Mouse (Mus musculus) liver, embryonic 15.5 days (tissue): ENCODE measurements at regions not wholly inside any gene's neighbourhood (a gene's known extent, or its start where the extent isn't known, plus 50 kb on each side); places are given as distances from the start of the nearest gene placed in this dataset.

Experiments used
- ATAC-seq: fragments of 200-750 bp; cut with Nextera tagmentation; 2 replicates; pipeline ENCODE4 v1.8.0; 2017; ENCODE audit warnings: moderate number of reproducible peaks, mild to moderate bottlenecking, moderate library complexity; ENCODE audit not compliant: insufficient read depth
- H3K27ac ChIP-seq: fragments of 300-500 bp; sonication (generic); replicated peaks from 2 replicates; pipeline ENCODE4 v1.5.1; 2015; ENCODE audit warnings: mild to moderate bottlenecking, inconsistent platforms
- H3K27me3 ChIP-seq: fragments of 300-500 bp; sonication (generic); 2 replicates; pipeline ENCODE4 v1.6.1; 2015; ENCODE audit warnings: mild to moderate bottlenecking, inconsistent platforms
- H3K36me3 ChIP-seq: fragments of 300-500 bp; sonication (generic); replicated peaks from 2 replicates; pipeline ENCODE4 v1.6.1; 2015; ENCODE audit warnings: moderate library complexity, mild to moderate bottlenecking, inconsistent platforms
- H3K4me1 ChIP-seq: fragments of 300-500 bp; sonication (generic); replicated peaks from 2 replicates; pipeline ENCODE4 v1.6.1; 2015; ENCODE audit warnings: inconsistent platforms
- H3K4me2 ChIP-seq: fragments of 300-500 bp; sonication (generic); 2 replicates; pipeline ENCODE4 v1.6.1; 2015; ENCODE audit warnings: moderate library complexity, mild to moderate bottlenecking, inconsistent platforms
- H3K4me3 ChIP-seq: fragments of 300-500 bp; sonication (generic); replicated peaks from 2 replicates; pipeline ENCODE4 v1.5.1; 2015; ENCODE audit warnings: mild to moderate bottlenecking, inconsistent platforms
- H3K9ac ChIP-seq: fragments of 300-500 bp; sonication (generic); 2 replicates; pipeline ENCODE4 v1.6.1; 2015; ENCODE audit warnings: moderate library complexity, mild to moderate bottlenecking, inconsistent platforms
- H3K9me3 ChIP-seq: fragments of 300-500 bp; sonication (generic); replicated peaks from 2 replicates; pipeline ENCODE4 v1.6.1; 2016; ENCODE audit warnings: inconsistent platforms
- WGBS: fragments of 180-500 bp; shearing (Covaris S2); methylation state at CpG from one replicate; pipeline ENCODE4 v1.1.7; 2015; ENCODE audit warnings: mixed read lengths; ENCODE audit not compliant: insufficient replicate concordance; 5-methylcytosine and 5-hydroxymethylcytosine counted together

- no peak overlapping the region; the same call in 1 of the 2 replicates for H3K4me2 ChIP-seq
- H3K27me3 ChIP-seq, result no peaks in the 10 kb centered on the region
- no peak for ATAC-seq
- no peak overlapping the region for H3K9ac ChIP-seq
- H3K4me1 ChIP-seq, result peaks cover 27% of the 10 kb centered on the region
- H3K27ac ChIP-seq, result no peak overlapping the region
- no peak overlapping the region for H3K4me3 ChIP-seq
- no peaks in the 10 kb centered on the region for H3K36me3 ChIP-seq
- H3K9me3 ChIP-seq, result no peaks in the 10 kb centered on the region
Measured at GRCm38 (mm10) chr10:111673317-111673610, 167.2 kb downstream of the Phlda1 start.

- WGBS, result 11% methylated on average over 4 of the region's 4 CpGs
- Histone ChIP-seq H3K36me3 (no peaks in the 10 kb centered on the region), H3K4me1 (peaks cover 12% of the 10 kb centered on the region), H3K4me2 (no peak overlapping the region), H3K9me3 (no peaks in the 10 kb centered on the region), H3K27ac (no peak overlapping the region), H3K9ac (no peak overlapping the region), H3K27me3 (no peaks in the 10 kb centered on the region), H3K4me3 (no peak overlapping the region)
- ATAC-seq, result no peak
Measured at GRCm38 (mm10) chr10:111676255-111676654, 170.2 kb downstream of the Phlda1 start.

DNA sequence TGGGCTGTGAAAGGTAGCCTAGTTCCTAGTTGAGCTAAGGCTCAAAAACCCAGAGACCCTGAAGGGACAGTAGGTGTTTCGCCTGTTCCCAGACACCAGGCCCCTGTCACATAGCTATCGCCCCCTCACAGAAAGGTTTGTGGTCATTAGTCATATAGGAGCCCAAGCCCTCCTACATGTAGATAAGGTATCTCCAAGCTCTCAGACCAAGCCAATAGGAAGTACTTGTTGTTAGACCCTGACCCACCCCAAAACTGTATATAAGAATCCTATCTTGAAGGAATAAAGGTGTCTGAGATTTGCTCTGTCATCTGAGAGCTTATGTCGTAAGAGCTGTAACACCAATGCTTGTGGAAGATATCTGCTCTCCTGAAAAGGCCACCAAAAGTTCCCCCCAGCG lies 174.8 kb downstream of the Phlda1 start:
- no peak overlapping the region for H3K9ac ChIP-seq
- H3K4me3 ChIP-seq, result no peak overlapping the region
- H3K27me3 ChIP-seq, result no peaks in the 10 kb centered on the region; the same call in 1 of the 2 replicates
- no peaks in the 10 kb centered on the region for H3K36me3 ChIP-seq
- no peak overlapping the region for H3K4me2 ChIP-seq
- no peak for ATAC-seq
- WGBS, result 33% methylated on average over 4 of the region's 4 CpGs
- H3K4me1 ChIP-seq, result peaks cover 6% of the 10 kb centered on the region; the same call in 1 of the 2 replicates
- no peaks in the 10 kb centered on the region for H3K9me3 ChIP-seq
- H3K27ac ChIP-seq, result no peak overlapping the region

GRCm38 (mm10) chr10:111684409-111685346 lies 178.6 kb downstream of the Phlda1 start:
- Histone ChIP-seq H3K36me3 (no peaks in the 10 kb centered on the region), H3K27ac (no peak overlapping the region), H3K9me3 (no peaks in the 10 kb centered on the region), H3K9ac (no peak overlapping the region), H3K4me3 (no peak overlapping the region), H3K4me2 (no peak overlapping the region), H3K27me3 (no peaks in the 10 kb centered on the region; the same call in 1 of the 2 replicates), H3K4me1 (no peaks in the 10 kb centered on the region)
- WGBS, result 50% methylated on average over 10 of the region's 10 CpGs
- no peak for ATAC-seq

DNA sequence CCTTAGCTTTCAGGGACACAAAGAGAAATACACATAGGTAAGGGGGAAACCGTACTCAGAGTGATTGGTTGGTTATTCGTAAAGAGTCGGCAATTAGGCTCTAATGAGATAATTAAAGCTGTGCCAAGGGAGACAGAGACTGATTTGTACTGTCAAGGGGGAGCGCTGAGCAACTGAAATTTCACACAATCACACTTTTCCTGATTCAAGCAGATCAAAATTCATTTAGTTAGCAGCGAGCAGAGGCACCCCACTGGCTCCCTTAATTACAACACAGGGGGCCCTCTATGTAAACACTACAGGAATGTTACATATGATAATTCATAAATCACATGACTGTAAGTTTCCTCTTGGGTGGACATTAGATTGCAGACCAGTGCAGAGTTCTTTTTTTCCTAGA lies 180.5 kb downstream of the Phlda1 start:
- 52% methylated on average over 5 of the region's 5 CpGs for WGBS
- no peaks in the 10 kb centered on the region for H3K36me3 ChIP-seq
- no peak overlapping the region for H3K4me3 ChIP-seq
- no peaks in the 10 kb centered on the region for H3K4me1 ChIP-seq
- no peak overlapping the region for H3K4me2 ChIP-seq
- no peak for ATAC-seq
- H3K9me3 ChIP-seq, result no peaks in the 10 kb centered on the region
- H3K9ac ChIP-seq, result no peak overlapping the region
- no peaks in the 10 kb centered on the region; the same call in 1 of the 2 replicates for H3K27me3 ChIP-seq
- no peak overlapping the region for H3K27ac ChIP-seq

DNA sequence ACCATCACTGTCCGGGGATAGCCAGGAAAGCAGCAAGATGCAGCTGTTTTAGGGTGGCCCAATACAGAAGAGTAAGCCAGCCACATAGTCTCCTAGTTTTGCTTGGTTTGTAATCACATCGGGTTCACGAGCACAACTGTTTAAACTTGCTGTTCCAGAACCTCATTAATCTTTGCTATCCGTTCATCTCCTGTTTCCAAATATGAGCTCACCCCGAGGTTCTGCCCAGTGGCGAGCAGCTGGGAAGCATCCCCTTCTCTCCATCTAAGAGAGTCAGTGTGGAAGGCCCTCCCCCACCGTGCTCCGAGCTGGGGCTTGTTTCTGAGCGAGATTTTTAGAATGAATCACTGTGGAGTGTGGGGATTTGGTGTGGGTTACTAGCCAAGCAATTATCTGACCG lies 183.5 kb downstream of the Phlda1 start:
- Histone ChIP-seq H3K4me2 (no peak overlapping the region), H3K27ac (no peak overlapping the region), H3K9me3 (no peaks in the 10 kb centered on the region), H3K9ac (no peak overlapping the region), H3K4me3 (no peak overlapping the region), H3K4me1 (no peaks in the 10 kb centered on the region), H3K27me3 (no peaks in the 10 kb centered on the region; the same call in 1 of the 2 replicates), H3K36me3 (no peaks in the 10 kb centered on the region)
- WGBS, result 59% methylated on average over 10 of the region's 10 CpGs
- no peak for ATAC-seq

DNA sequence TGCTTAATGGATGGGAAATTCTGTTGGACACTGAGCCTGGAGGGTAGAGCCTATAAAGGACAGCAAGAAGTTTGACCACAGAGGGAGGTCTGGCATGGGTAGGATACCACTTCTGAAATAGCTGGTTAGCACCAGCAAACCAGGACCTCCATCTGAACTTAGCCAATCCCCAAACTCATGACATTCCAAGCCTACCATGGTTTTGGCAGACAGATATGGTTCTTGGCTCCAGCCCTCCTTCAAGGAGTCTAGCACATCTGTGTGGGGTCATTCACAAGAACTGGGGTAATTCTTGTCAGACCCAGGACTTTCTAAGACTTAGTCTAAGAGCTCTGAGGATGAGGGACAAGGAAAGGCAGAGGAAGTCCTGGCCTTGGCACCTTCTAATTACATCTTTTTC lies 187.7 kb downstream of the Phlda1 start:
- no peak overlapping the region for H3K4me3 ChIP-seq
- no peaks in the 10 kb centered on the region for H3K27me3 ChIP-seq
- no peaks in the 10 kb centered on the region for H3K9me3 ChIP-seq
- H3K4me1 ChIP-seq, result no peaks in the 10 kb centered on the region
- H3K27ac ChIP-seq, result no peak overlapping the region
- no peaks in the 10 kb centered on the region for H3K36me3 ChIP-seq
- no peak overlapping the region for H3K9ac ChIP-seq
- no peak overlapping the region for H3K4me2 ChIP-seq
- no peak for ATAC-seq

DNA sequence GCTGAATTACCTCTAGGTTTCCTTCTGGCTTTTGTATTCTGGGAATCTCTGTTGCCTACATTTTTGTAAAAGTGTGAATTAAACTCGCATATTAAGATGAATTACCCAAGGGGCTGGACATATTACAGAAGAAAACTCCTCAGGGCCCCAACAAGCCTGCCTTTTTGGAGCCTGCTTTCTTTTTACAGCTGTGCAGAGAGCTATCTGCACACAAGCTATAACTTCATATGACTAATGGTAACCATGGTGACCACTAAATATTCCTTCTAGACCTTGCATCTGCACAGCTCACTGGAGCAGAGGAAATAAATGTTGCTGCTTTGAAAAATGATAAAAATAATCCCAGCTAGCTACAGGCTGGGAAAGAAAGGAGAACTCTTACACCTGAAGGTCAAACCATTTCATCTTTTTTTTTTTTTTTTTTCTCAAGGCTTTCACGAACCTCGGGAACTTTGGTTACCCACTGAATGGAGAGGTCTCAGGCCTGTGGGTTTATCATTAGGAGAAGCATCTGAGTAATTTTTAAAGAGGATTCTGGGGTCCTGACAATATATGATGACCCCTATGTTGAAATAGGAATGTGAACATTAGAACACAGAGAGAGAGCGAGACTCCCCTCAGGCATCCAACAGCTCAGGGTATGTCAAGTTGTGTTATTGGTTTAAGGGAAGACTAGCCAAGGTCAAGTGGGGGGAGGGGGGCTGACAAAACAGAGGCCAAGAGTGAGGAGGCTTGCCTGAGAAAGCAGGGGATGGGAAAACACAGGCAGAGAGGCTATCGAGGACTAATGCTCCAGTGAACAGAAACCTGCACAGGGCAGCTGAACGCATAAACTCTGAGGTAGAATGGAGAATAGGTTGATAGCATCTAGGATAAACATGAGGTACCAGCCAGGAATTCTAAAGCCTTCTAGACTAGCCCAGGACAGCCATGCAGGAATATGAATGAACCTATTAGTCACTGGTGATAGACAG lies 188.4 kb downstream of the Phlda1 start:
- 45% methylated on average over 6 of the region's 6 CpGs for WGBS
- no peaks in the 10 kb centered on the region for H3K27me3 ChIP-seq
- H3K9ac ChIP-seq, result no peak overlapping the region
- H3K4me2 ChIP-seq, result no peak overlapping the region
- no peak for ATAC-seq
- H3K9me3 ChIP-seq, result no peaks in the 10 kb centered on the region
- no peak overlapping the region for H3K4me3 ChIP-seq
- no peaks in the 10 kb centered on the region for H3K4me1 ChIP-seq
- no peaks in the 10 kb centered on the region for H3K36me3 ChIP-seq
- no peak overlapping the region for H3K27ac ChIP-seq

DNA sequence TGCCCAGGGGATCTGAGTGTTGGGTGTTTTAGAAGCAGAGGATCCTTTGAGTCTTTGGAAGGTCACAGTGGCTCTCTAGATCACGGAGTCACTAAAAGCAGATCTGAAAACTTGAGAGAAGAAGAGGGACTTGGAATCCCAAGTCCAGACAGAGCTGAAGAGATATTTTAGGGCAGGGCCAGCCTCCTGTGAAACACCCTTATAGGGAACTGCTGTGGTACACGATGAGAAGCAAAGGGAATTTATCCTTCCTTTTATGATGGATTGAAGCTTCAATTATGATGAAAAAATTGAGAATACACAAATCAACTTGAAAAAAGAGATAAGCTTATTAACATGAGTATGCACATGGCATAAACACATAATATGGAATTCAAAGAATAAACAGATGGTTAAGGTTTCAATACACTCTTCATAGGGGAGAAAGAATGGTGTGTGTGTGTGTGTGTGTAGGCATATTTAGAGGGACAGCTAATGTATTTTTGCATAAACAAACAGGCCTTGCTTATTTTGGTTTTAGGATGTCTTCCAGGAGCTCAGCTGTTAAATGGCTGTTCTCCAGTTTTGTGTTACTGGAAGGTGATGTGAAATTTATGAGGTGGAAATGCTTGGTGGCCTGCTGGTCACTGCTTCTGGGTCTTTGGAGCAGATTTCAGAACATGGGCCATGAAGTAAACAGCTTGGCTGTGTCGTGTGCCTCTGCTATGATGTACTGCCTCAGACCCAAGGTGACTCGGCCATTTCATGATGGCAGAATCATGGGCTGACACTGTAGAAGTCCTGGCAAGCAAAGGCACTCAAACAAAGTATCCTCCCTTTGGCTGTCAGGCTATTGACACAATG lies 190.1 kb downstream of the Phlda1 start:
- no peak overlapping the region for H3K4me2 ChIP-seq
- H3K27me3 ChIP-seq, result no peaks in the 10 kb centered on the region
- no peaks in the 10 kb centered on the region for H3K36me3 ChIP-seq
- no peak overlapping the region for H3K9ac ChIP-seq
- H3K4me3 ChIP-seq, result no peak overlapping the region
- H3K4me1 ChIP-seq, result no peaks in the 10 kb centered on the region
- 53% methylated on average over 4 of the region's 4 CpGs for WGBS
- H3K27ac ChIP-seq, result no peak overlapping the region
- ATAC-seq, result no peak
- no peaks in the 10 kb centered on the region for H3K9me3 ChIP-seq

DNA sequence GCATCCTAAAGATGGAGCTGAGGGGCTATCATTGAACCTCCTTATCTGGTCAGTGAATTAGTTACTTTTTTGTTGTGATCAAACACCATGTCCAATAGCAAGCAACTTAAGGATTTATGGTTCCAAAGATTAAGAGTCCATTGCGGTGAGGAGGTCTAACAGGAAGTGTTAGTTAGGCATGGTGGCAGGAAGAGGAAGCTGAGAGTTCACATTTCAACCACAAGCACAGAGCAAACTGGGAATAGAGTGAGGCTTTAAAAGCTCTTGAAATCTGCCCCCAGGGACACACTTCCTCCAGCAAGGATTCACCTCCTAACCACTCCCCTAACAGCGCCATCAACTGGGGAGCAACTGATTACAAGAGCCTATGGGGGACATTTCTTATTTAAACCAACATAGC lies 190.9 kb downstream of the Phlda1 start:
- ATAC-seq, result no peak
- Histone ChIP-seq H3K27me3 (no peaks in the 10 kb centered on the region), H3K36me3 (no peaks in the 10 kb centered on the region), H3K4me2 (no peak overlapping the region), H3K4me3 (no peak overlapping the region), H3K27ac (no peak overlapping the region), H3K4me1 (no peaks in the 10 kb centered on the region), H3K9ac (no peak overlapping the region), H3K9me3 (no peaks in the 10 kb centered on the region)
- WGBS, result 34% methylated on average over 2 of the region's 2 CpGs
